Mouse (Mus musculus) large intestine, adult 2 months (tissue): Measurements from ENCODE around the gene AI467606. TPM values are rescaled to one million over a fixed set of nuclear protein-coding genes. Genes with fewer than 3 reads are reported as not detected.
"Not testable (repeated sequence)": the region's sequence is repeated elsewhere in the genome, so short reads cannot be mapped to it uniquely, and the experiment has no call there.

Experiments
- DNase-seq: peaks from one replicate; pipeline ENCODE4 v3.0.0-alpha.2; 2012; ENCODE audit warnings: low read depth, low spot score
- WGBS: fragments of 180-500 bp; shearing (Covaris S2); methylation state at CpG from one replicate; pipeline ENCODE4 v1.1.7; 2018; 5-methylcytosine and 5-hydroxymethylcytosine counted together
- polyA plus RNA-seq: library from polyadenylated mRNA; depleted of rRNA; stranded (reverse); fragments of >200 nt; gene quantifications from 2 replicates; pipeline ENCODE4 v1.2.3, GENCODE M21; 2012; rRNA removed

The AI467606 gene
- 12.4 and 16.5 TPM in 2 replicates for polyA plus RNA-seq

- 73% methylated on average over 16 of the region's 16 CpGs for WGBS
- DNase-seq, result no peak
These were observed at the start of gene AI467606 for GRCm38 (mm10) chr7:127091114-127091896. Gene AI467606 (plus strand): TSS chr7:127091359.

DNA sequence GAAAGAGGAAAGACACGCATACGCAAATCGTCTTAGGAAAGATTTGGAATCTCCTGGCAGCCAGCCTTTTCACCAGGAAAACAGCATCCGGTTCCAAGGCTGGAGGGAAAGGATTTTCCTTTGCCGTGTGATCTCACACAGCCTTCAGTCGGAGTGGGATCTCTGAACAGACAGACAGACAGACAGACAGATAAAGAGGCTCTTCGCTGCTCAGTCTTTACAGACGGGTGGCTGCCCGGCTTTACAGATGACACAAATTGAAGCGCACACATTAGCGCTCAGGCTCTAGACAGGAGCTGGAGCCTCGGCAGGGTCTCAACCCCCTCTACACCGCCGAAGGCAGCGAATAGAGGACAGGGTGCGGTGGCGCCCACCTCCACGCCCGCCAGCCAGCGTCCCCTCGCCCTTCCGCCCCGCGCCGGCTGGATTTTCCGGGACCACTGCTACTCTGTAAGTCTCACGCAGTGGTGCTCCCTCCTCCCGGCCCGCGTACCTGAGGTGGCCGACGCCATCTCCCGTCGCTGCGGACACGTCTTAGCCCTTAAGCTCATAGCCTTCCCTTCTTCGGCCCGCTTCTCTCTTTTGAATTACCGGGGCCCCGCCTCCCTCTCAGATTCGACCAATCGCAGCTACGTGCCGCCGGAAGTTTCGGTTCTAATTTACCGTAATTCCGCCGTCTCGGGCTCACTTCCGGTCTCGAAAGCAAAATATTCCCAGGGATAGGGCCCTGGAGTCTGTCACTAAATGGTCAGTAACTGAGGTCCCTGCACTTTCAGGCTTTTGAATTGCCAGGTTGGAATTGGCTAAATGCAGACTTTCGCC, 49.1 kb upstream of the AI467606 start, which contains the start of gene Kif22:
Gene Kif22, minus strand, starts transcription at position 621 of the 822 bp plus-strand sequence.
- WGBS, result 1% methylated on average over 53 of the region's 53 CpGs
- peak; percentile 73 for DNase-seq

DNA sequence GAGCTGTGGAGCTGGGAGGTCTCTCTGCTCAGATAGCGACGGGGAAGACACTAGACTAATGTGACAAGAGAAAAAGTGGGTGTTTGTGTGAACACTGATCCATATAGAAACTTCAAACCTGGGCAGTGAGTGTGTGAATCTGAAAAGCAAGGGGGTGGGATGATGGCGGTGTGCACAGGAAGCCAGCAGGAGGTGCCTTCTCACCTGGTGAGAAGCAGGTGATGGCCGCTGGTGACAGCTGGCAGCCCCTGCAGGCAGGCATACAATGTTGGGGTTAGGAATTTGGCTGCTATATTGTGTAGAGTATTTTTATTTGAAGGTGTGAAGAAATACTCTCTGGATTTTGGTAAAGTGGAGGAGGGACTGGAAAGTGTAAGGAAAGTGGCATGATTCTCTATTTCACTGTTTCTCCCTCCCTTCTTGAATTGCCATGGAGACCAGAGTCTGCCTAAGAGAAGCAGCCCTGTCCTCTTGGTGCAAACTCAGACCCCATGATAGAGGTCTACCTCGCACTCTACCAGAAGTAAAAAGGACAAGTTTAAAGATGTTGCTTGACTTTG, 36.1 kb upstream of the AI467606 start:
- 66% methylated on average over 5 of the region's 5 CpGs for WGBS
- DNase-seq, result no peak

DNA sequence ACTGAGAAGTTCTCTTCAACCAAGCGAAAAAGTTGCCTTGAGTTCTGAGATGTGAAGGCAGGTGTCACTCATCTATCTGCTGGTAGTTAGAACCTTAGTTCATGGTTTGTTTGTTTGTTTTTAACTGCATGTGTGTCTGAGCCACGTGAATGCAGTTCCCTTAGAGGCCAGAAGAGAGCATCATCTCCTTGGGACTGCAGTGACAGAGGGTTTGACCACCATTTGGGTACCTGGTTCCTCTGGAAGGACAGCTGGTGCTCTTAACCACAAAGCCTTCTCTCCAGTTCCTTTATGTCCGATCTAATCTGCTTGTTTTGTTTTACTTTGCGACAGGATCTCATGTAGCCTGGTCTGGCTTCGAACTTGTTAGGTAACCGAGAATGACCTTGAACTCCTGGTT, 25.6 kb upstream of the AI467606 start:
- WGBS, result 87% methylated on average over 6 of the region's 6 CpGs

GRCm38 (mm10) chr7:127066317-127066716, 24.8 kb upstream of the AI467606 start:
- no peak for DNase-seq
- WGBS, result 51% methylated on average over 4 of the region's 4 CpGs

More for the DNA sequence above, 25.6 kb upstream of the AI467606 start:
- no peak for DNase-seq

GRCm38 (mm10) chr7:127070871-127071413, 20.2 kb upstream of the AI467606 start:
- peak; percentile 65 for DNase-seq
- 29% methylated on average over 4 of the region's 4 CpGs for WGBS

GRCm38 (mm10) chr7:127073221-127073620, 17.9 kb upstream of the AI467606 start:
- 51% methylated on average over 4 of the region's 4 CpGs for WGBS

GRCm38 (mm10) chr7:127076188-127076587, 15.0 kb upstream of the AI467606 start:
- DNase-seq, result no peak
- 68% methylated on average over 5 of the region's 5 CpGs for WGBS

More at GRCm38 (mm10) chr7:127073221-127073620, 17.9 kb upstream of the AI467606 start:
- DNase-seq, result no peak

DNA sequence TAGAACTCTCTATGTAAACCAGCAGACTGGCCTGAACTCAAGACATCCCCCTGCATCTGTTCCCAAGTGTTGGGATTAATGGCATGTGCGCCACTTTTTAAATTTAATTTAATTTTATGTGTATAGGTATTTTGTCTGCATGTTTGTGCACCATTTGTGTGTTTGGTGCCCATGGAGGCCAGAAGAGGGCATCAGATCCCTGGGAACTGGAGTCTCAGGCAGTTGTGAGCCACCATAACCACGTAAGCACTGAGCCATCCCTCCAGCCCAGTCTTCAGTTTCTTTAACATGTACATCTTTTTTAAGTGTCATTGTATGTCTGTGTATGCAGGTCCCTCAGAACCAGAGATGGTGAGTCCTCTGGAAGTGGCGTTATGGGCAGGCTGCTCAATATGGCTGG, 13.5 kb upstream of the AI467606 start:
- WGBS, result 89% methylated on average over 3 of the region's 3 CpGs
- no peak for DNase-seq

GRCm38 (mm10) chr7:127080045-127080444, 11.1 kb upstream of the AI467606 start:
- 47% methylated on average over 3 of the region's 3 CpGs for WGBS
- no peak for DNase-seq

DNA sequence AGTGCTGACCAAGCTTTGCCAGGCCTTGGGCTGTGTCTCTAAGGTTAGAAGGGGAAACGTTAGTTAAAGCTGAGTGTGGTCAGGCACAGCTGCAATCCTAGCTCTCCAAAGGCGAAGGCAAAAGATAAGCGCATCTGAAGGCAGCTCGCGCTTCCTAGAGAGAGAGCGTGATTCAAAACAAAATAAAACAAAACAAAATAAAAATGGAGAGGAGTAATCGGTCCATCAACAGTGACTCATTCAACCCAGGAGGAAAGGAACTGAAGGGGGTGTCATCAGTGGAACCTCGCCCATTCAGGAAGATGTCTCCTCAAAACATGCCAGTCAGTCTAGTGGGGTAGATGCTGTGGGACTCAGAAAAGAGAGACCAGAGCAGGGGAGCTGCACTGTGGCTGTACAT, 8.9 kb upstream of the AI467606 start:
- 80% methylated on average over 8 of the region's 8 CpGs for WGBS

DNA sequence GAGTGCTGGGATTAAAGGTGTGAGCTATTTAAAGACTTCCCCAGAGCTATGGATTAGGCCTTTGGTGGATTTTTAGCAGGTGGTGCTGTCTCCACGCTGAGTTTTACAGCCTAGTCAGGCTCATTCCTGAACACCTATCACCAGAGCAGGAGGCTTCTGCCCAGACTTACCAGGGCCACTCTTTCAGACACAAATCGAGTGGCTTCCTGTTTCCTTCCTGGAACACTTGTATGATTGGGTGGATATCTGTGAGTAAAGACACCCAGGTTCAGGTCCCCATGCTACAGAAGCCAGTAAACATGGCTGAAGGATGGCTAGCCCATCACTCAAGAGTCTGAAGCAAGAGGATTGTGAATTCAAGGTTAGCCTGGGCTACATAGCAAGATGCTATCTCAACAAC, 8.2 kb upstream of the AI467606 start:
- DNase-seq, result no peak
- WGBS, result 51% methylated on average over 2 of the region's 2 CpGs

More for the DNA sequence above, 8.9 kb upstream of the AI467606 start:
- no peak for DNase-seq

GRCm38 (mm10) chr7:127083689-127084088, 7.5 kb upstream of the AI467606 start:
- DNase-seq, result no peak
- WGBS, result 28% methylated on average over 4 of the region's 4 CpGs

DNA sequence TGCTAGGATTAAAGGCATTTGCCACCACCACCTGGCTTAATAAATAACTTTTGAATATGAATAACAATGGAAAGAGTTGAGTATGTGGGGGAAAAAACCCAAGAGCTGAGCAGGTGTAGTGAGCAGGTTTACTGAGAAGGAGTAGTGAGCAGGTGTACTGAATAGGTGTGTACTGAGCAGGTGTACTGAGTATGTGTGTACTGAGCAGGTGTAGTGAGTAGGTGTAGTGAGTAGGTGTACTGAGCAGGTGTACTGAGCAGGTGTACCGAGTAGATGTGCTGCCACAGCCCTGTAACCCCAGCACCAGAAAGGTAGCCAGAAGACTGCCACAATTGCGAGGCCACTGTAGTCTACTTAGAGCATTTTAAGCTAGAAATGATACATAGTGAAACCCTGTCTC, 6.4 kb upstream of the AI467606 start:
- no peak for DNase-seq
- 55% methylated on average over 2 of the region's 2 CpGs for WGBS

DNA sequence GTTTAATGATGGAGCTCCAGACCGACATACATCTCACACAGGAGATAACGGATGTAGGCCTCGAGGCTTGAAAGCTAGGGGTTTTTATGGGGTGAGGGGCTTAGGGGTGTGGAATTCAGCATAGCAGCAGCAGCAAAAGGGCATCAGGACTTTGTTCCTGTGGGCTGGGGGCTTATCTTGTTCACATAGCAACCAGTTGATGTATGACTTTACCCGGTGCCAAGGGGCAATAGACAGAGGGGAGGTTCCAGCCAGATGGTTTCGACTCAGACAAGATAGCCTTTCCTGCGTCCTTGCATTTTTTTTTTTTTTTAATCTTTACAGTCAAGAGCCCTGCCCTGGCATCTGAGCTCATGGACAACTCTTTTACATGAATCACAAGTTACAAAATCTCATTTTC, 5.4 kb upstream of the AI467606 start:
- DNase-seq, result not testable (repeated sequence)
- 70% methylated on average over 6 of the region's 6 CpGs for WGBS

GRCm38 (mm10) chr7:127087278-127088010, 3.7 kb upstream of the AI467606 start, which contains the start of gene Zg16:
Gene Zg16 (minus strand): TSS chr7:127087328.
- 71% methylated on average over 6 of the region's 6 CpGs for WGBS
- DNase-seq, result not testable (repeated sequence)

- DNase-seq, result no peak
- WGBS, result 44% methylated on average over 3 of the region's 3 CpGs
These were observed 3.1 kb upstream of the AI467606 start for GRCm38 (mm10) chr7:127088083-127088482.

GRCm38 (mm10) chr7:127088901-127089845, 2.0 kb upstream of the AI467606 start:
- DNase-seq, result no peak
- 12% methylated on average over 27 of the region's 27 CpGs for WGBS
